Mouse (Mus musculus): Measurements from ENCODE around the gene Slc38a1.

DNA sequence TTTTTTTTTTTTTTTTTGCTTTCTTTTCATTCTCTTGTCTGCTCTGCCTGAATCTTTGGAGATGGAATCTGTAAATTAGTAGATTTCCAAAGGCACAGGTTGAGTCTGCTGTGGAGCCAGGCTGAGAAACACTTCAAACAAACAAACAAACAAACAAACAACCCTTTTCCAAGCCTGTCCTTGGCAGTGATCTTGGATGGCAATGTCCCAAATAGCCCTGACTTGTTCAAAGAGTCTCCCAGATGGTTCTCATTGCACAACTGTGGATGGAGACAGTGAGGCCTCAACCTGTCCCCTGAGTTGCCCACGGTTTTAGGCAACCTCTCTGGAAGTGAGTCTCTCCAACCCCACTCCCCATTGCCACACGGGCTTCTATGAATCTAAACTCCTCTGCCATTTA lies 4.1 kb downstream of the Slc38a1 start:
- no peak for TF ChIP-seq POLR2A (IDR thresholded peaks at IDR 0.05; ENCODE audit: low read depth, low read length)
- TF ChIP-seq SMC3 (IDR thresholded peaks at IDR 0.05; ENCODE audit: low read depth, low read length): no peak

Data from CH12.LX (cell line).